Mouse (Mus musculus) hindbrain, embryonic 13.5 days (tissue): ENCODE results near the gene Nup210l. TPM values are rescaled to one million over a fixed set of nuclear protein-coding genes. Genes with fewer than 3 reads are reported as not detected.

Source experiments
- ATAC-seq: fragments of 200-750 bp; cut with Nextera tagmentation; 2 replicates; pipeline ENCODE4 v1.8.0; 2017; ENCODE audit warnings: moderate TSS enrichment; ENCODE audit not compliant: low FRiP score
- H3K27ac ChIP-seq: fragments of 300-500 bp; sonication (generic); 2 replicates; pipeline ENCODE4 v1.5.1; 2015; ENCODE audit warnings: inconsistent platforms, mild to moderate bottlenecking, moderate library complexity
- H3K27me3 ChIP-seq: fragments of 300-500 bp; sonication (generic); 2 replicates; pipeline ENCODE4 v1.6.1; 2015; ENCODE audit warnings: mild to moderate bottlenecking, inconsistent platforms
- H3K36me3 ChIP-seq: fragments of 300-500 bp; sonication (generic); 2 replicates; pipeline ENCODE4 v1.6.1; 2015; ENCODE audit warnings: mild to moderate bottlenecking, inconsistent platforms
- H3K4me1 ChIP-seq: fragments of 300-500 bp; sonication (generic); replicated peaks from 2 replicates; pipeline ENCODE4 v1.6.1; 2015; ENCODE audit warnings: inconsistent platforms
- H3K4me2 ChIP-seq: fragments of 300-500 bp; sonication (generic); 2 replicates; pipeline ENCODE4 v1.6.1; 2015; ENCODE audit warnings: inconsistent platforms, mild to moderate bottlenecking, moderate library complexity
- H3K4me3 ChIP-seq: fragments of 300-500 bp; sonication (generic); 2 replicates; pipeline ENCODE4 v1.5.1; 2015; ENCODE audit warnings: mild to moderate bottlenecking, inconsistent platforms
- H3K9ac ChIP-seq: fragments of 300-500 bp; sonication (generic); 2 replicates; pipeline ENCODE4 v1.6.1; 2015; ENCODE audit warnings: mild to moderate bottlenecking, inconsistent platforms
- H3K9me3 ChIP-seq: fragments of 300-500 bp; sonication (generic); 2 replicates; pipeline ENCODE4 v1.6.1; 2016; ENCODE audit warnings: inconsistent platforms
- WGBS: fragments of 180-500 bp; shearing (Covaris S2); methylation state at CpG from one replicate; pipeline ENCODE4 v1.1.7; 2015; 5-methylcytosine and 5-hydroxymethylcytosine counted together
- microRNA counts: library from miRNA; unstranded; fragments of <30 nt; microRNA quantifications from one replicate; lab custom pipeline; 2016
- microRNA-seq: library from miRNA; unstranded; fragments of <30 nt; microRNA quantifications from one replicate; pipeline ENCODE4, GENCODE M21; 2016
- polyA plus RNA-seq: library from polyadenylated mRNA; unstranded; fragments of >200 nt; fragmentation: Nextera tagmentation; extraction: Ambion mirVana; gene quantifications from 2 replicates; pipeline ENCODE4 v1.2.1, GENCODE M21; 2015

Nup210l gene
- polyA plus RNA-seq, 1 experiment from 2014 or later, result 0.31 TPM

GRCm38 (mm10) chr3:90255194-90255565, 151.2 kb downstream of the Nup210l start:
- Histone ChIP-seq H3K36me3 (peaks cover 49% of the 10 kb centered on the region), H3K9ac (peak overlapping the region; percentile 96), H3K27me3 (no peaks in the 10 kb centered on the region), H3K4me2 (peak overlapping the region; percentile 78), H3K4me1 (peaks cover 38% of the 10 kb centered on the region), H3K27ac (peak overlapping the region; percentile 91), H3K4me3 (peak overlapping the region; percentile 91), H3K9me3 (no peaks in the 10 kb centered on the region)
- 23% methylated on average over 2 of the region's 2 CpGs for WGBS
- ATAC-seq, result no peak

- WGBS, result 95% methylated on average over 14 of the region's 14 CpGs
- Histone ChIP-seq H3K4me2 (peak overlapping the region; percentile 78), H3K27me3 (no peaks in the 10 kb centered on the region), H3K36me3 (peaks cover 52% of the 10 kb centered on the region), H3K4me1 (peaks cover 34% of the 10 kb centered on the region), H3K27ac (no peak overlapping the region), H3K9ac (no peak overlapping the region; the same call in 1 of the 2 replicates), H3K9me3 (no peaks in the 10 kb centered on the region), H3K4me3 (no peak overlapping the region)
- no peak for ATAC-seq
Measured at GRCm38 (mm10) chr3:90255784-90256353, 151.9 kb downstream of the Nup210l start.

- no peak overlapping the region for H3K27ac ChIP-seq
- no peak overlapping the region for H3K4me2 ChIP-seq
- no peak overlapping the region for H3K9ac ChIP-seq
- H3K4me3 ChIP-seq, result no peak overlapping the region
- peaks cover 53% of the 10 kb centered on the region for H3K36me3 ChIP-seq
- ATAC-seq, result no peak
- H3K9me3 ChIP-seq, result no peaks in the 10 kb centered on the region
- peaks cover 29% of the 10 kb centered on the region for H3K4me1 ChIP-seq
- 92% methylated on average over 19 of the region's 19 CpGs for WGBS
- no peaks in the 10 kb centered on the region for H3K27me3 ChIP-seq
Measured at GRCm38 (mm10) chr3:90256731-90257530, 153.0 kb downstream of the Nup210l start.

- Histone ChIP-seq H3K27me3 (no peaks in the 10 kb centered on the region), H3K4me1 (peaks cover 25% of the 10 kb centered on the region), H3K36me3 (peaks cover 69% of the 10 kb centered on the region), H3K9me3 (no peaks in the 10 kb centered on the region), H3K4me3 (no peak overlapping the region), H3K9ac (no peak overlapping the region), H3K27ac (no peak overlapping the region), H3K4me2 (no peak overlapping the region)
- no peak for ATAC-seq
- 93% methylated on average over 4 of the region's 4 CpGs for WGBS
Measured at GRCm38 (mm10) chr3:90258521-90258920, 154.6 kb downstream of the Nup210l start.

MicroRNAs encoded within 50 kb of the gene (microRNA counts, 519-probe panel; counts per million panel counts)
- microRNA mmu-miR-190b (lab: Ali Mortazavi, UCI), result 4,137 counts per million, percentile 67 among the panel's probes with 10 or more counts

Small RNA genes within 50 kb of the gene (microRNA-seq; reads per million reads assigned to microRNA genes)
- 26.1 reads per million, percentile 33 among the genes with 10 or more reads in this experiment for gene Mir190b

Other genes with a start within 250 kb of the Nup210l start
- 0.98 and 1.1 TPM in 2 replicates for gene Il6ra, start 190.9 kb upstream of the Nup210l start, polyA plus RNA-seq
- 13.4 TPM in 2 replicates for gene Atp8b2, start 140.6 kb upstream of the Nup210l start, polyA plus RNA-seq
- gene Hax1, start 105.4 kb upstream of the Nup210l start, polyA plus RNA-seq, result 127 and 129 TPM in 2 replicates
- gene 4933434E20Rik, start 52.5 kb upstream of the Nup210l start, polyA plus RNA-seq, result 225 and 227 TPM in 2 replicates
- 157 TPM in 2 replicates for gene Ubap2l, start 51.5 kb upstream of the Nup210l start, polyA plus RNA-seq
- gene Tpm3, start 31.5 kb upstream of the Nup210l start, polyA plus RNA-seq, result 392 and 415 TPM in 2 replicates
- 1,053 and 1,153 TPM in 2 replicates for gene Rps27, start 109.5 kb downstream of the Nup210l start, polyA plus RNA-seq
- 28.9 and 29.8 TPM in 2 replicates for gene Rab13, start 109.6 kb downstream of the Nup210l start, polyA plus RNA-seq
- 87.8 and 96.1 TPM in 2 replicates for gene Jtb, start 127.5 kb downstream of the Nup210l start, polyA plus RNA-seq
- gene Creb3l4, start 139.4 kb downstream of the Nup210l start, polyA plus RNA-seq, result 3.0 TPM in 2 replicates
- gene Slc39a1, start 144.0 kb downstream of the Nup210l start, polyA plus RNA-seq, result 52.7 and 54.9 TPM in 2 replicates
- 18.8 and 19.8 TPM in 2 replicates for gene Crtc2, start 150.0 kb downstream of the Nup210l start, polyA plus RNA-seq
- 4.6 and 5.7 TPM in 2 replicates for gene Dennd4b, start 161.1 kb downstream of the Nup210l start, polyA plus RNA-seq
- 16.0 and 17.0 TPM in 2 replicates for gene Gatad2b, start 189.0 kb downstream of the Nup210l start, polyA plus RNA-seq